Mouse (Mus musculus): Measurements from ENCODE around the gene Nrarp.
A peak's percentile ranks its signal among the peaks of the same experiment; 100 is the strongest.

The Nrarp gene

GRCm38 (mm10) chr2:25174866-25175689 lies 5.5 kb upstream of the Nrarp start:
- no peak for DNase-seq (ENCODE audit: low spot score)

GRCm38 (mm10) chr2:25175690-25176078 lies 4.9 kb upstream of the Nrarp start:
- DNase-seq (ENCODE audit: low spot score) = no peak

- no peak for DNase-seq (ENCODE audit: low spot score)
These were observed 4.0 kb upstream of the Nrarp start for GRCm38 (mm10) chr2:25176573-25176972.

GRCm38 (mm10) chr2:25177076-25177475 lies 3.5 kb upstream of the Nrarp start:
- no peak for DNase-seq (ENCODE audit: low spot score)

GRCm38 (mm10) chr2:25177685-25178084 lies 2.9 kb upstream of the Nrarp start:
- DNase-seq (ENCODE audit: low spot score) = no peak

GRCm38 (mm10) chr2:25178285-25178972 lies 2.1 kb upstream of the Nrarp start:
- no peak for DNase-seq (ENCODE audit: low spot score)

- DNase-seq (ENCODE audit: low spot score) = no peak
These were observed 866 bp upstream of the Nrarp start for GRCm38 (mm10) chr2:25179566-25180217.

- peak; percentile 62 for DNase-seq (ENCODE audit: low spot score)
These were observed 674 bp downstream of the Nrarp start for GRCm38 (mm10) chr2:25180973-25181890.

- DNase-seq (ENCODE audit: low spot score) = no peak
These were observed 1.4 kb downstream of the Nrarp start for GRCm38 (mm10) chr2:25181891-25182397.

GRCm38 (mm10) chr2:25182664-25183063 lies 2.1 kb downstream of the Nrarp start:
- no peak for DNase-seq (ENCODE audit: low spot score)

GRCm38 (mm10) chr2:25183336-25183735 lies 2.8 kb downstream of the Nrarp start:
- no peak for DNase-seq (ENCODE audit: low spot score)

- no peak for DNase-seq (ENCODE audit: low spot score)
These were observed 3.9 kb downstream of the Nrarp start for GRCm38 (mm10) chr2:25184496-25184895.

GRCm38 (mm10) chr2:25185625-25186574 lies 5.3 kb downstream of the Nrarp start:
- DNase-seq (ENCODE audit: low spot score) = no peak

- no peak for DNase-seq (ENCODE audit: low spot score)
These were observed 6.0 kb downstream of the Nrarp start for GRCm38 (mm10) chr2:25186575-25186930.

GRCm38 (mm10) chr2:25187841-25188240 lies 7.3 kb downstream of the Nrarp start:
- DNase-seq (ENCODE audit: low spot score) = no peak

- peak; percentile 84 for DNase-seq (ENCODE audit: low spot score)
These were observed 12.8 kb downstream of the Nrarp start for GRCm38 (mm10) chr2:25193330-25193770.

GRCm38 (mm10) chr2:25194006-25194405 lies 13.4 kb downstream of the Nrarp start:
- no peak for DNase-seq (ENCODE audit: low spot score)

- DNase-seq (ENCODE audit: low spot score) = no peak
These were observed 14.1 kb downstream of the Nrarp start for GRCm38 (mm10) chr2:25194486-25195171.

- DNase-seq (ENCODE audit: low spot score) = peak; percentile 54
These were observed 14.9 kb downstream of the Nrarp start for GRCm38 (mm10) chr2:25195211-25196156.
